Mouse (Mus musculus) layer of hippocampus, postnatal 25 days (tissue): ENCODE results near the gene Lmntd1. TPM values are rescaled to one million over a fixed set of nuclear protein-coding genes. Genes with fewer than 3 reads are reported as not detected.

Experiments
- DNase-seq, 2 experiments: peaks; one replicate each; pipeline ENCODE4 v3.0.0; 2022; ENCODE audit warnings: mixed read lengths in 2 of 2, low spot score in 1 of 2; ENCODE audit errors: extremely low spot score in 1 of 2
- total RNA-seq, 2 experiments: library from RNA; stranded (reverse); gene quantifications; 2 replicates each; pipeline ENCODE4 v1.2.3; 2021

The Lmntd1 gene
- total RNA-seq, 2 experiments from 2014 or later: 0.81 to 1.9 TPM

- DNase-seq: no peak
Measured at GRCm38 (mm10) chr6:145397881-145398280, 216.2 kb downstream of the Lmntd1 start.

- DNase-seq: no peak
Measured at GRCm38 (mm10) chr6:145396534-145396933, 217.6 kb downstream of the Lmntd1 start.

DNA sequence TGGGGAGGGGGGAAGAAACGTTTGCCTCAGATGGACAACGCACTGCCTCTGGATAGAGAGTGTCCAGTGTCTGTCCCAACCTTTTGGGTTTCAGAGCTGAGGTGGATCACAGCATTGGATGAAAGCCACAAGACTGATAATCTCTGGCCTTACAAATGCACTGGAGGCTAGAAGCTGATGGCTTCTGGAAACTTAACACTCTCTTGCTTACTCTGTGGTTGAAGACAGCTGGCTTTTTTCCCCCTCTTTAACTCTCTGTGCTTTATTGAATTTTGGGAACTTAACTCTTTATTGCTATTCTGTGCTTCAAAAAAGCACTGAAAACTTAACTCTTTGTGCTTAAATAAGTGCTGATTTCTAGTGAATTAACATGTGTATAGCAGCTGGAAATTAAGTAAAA lies 223.7 kb downstream of the Lmntd1 start:
- DNase-seq: no peak

- DNase-seq: peak in 1 of 2 experiments; percentile 50
Measured at GRCm38 (mm10) chr6:145389904-145390303, 224.2 kb downstream of the Lmntd1 start.

- peak; percentile 8 to 30 for DNase-seq
Measured at GRCm38 (mm10) chr6:145387378-145387777, 226.7 kb downstream of the Lmntd1 start.

GRCm38 (mm10) chr6:145382586-145383380 lies 231.3 kb downstream of the Lmntd1 start:
- no peak for DNase-seq

- DNase-seq: no peak
Measured at GRCm38 (mm10) chr6:145380961-145381360, 233.2 kb downstream of the Lmntd1 start.

- DNase-seq: no peak
Measured at GRCm38 (mm10) chr6:145379175-145379574, 234.9 kb downstream of the Lmntd1 start.

DNA sequence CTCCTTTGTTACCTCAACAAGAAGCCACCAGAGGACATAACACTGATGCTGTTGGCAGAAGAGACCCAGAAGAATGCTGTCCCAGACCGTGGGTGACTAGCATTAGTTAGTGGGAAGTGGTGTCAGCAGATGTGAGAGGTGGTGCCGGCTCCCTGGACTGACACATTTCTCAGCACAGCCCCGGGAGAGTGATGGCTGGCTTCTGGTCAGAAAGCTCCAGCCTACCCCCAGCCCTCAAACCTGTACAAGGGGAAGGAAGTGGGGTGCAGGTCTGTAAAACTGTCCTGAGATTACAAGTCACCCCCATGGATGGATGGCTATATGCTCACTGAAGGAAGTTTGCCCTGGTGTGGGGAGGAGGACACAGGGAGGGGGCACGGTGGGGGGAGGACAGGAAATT lies 235.4 kb downstream of the Lmntd1 start:
- no peak for DNase-seq

DNA sequence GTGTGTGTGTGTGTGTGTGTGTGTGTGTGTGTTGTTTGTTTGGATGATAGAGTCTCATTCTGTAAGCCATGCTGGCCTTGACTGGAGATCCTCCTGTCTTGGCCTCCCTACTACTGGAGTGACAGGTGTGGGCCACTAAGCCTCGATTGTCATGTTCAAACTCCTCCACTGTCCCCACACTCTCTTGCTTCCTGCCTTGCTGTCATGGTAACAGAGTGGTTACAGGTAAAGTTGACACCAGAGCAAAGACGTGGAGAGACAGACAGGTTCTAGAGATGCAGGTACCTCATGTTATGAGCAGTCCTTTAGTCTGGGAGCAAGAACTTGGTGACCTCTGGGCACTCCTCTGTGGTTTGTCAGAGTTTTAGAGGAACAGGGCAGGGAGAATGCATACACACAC lies 239.7 kb downstream of the Lmntd1 start:
- DNase-seq: no peak

- DNase-seq: peak; percentile 35 to 39
Measured at GRCm38 (mm10) chr6:145373712-145374221, 240.4 kb downstream of the Lmntd1 start.

- DNase-seq: no peak
Measured at GRCm38 (mm10) chr6:145372066-145372465, 242.1 kb downstream of the Lmntd1 start.

- DNase-seq: no peak
Measured at GRCm38 (mm10) chr6:145371586-145371985, 242.5 kb downstream of the Lmntd1 start.

DNA sequence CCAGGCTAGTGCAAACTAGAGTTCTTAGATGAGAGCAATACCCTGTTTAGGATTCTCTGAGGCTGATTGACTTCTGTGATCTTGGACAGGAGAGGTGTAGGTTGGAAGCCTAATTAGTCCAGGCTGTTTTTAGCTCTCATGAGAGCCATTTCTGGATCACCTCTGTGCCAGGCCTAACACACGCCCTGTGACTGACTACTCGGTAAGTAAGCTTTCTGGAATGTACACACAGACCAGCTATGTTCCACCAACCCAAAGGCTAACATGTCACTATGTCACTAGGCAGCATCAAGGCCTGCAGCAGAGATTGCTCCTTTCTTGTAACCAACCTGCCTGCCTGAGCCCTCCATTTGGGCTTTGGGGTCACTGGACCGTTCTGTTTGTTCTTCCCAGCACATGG lies 243.8 kb downstream of the Lmntd1 start:
- no peak for DNase-seq

- DNase-seq: no peak
Measured at GRCm38 (mm10) chr6:145369290-145369689, 244.8 kb downstream of the Lmntd1 start.

DNA sequence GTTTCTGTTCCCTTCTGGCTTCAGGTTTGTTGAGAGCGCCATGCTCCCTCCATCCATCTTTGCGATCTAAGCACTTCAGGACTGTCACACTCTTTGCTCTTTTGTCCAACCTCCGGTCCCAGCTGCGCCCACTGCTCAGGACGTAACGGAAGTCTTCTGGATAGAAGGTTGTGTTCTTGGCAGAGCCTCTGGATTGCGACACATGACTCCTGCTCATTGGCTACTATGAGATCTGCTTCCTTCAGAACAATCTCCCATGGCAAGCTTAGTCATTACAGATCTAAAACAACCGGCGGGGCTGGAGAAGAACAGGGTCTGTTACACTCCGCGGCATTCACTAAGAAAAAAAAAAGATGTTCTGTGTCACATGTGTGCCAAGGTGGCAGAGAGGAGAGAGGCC lies 247.6 kb downstream of the Lmntd1 start:
- no peak for DNase-seq

GRCm38 (mm10) chr6:145363698-145364097 lies 250.4 kb downstream of the Lmntd1 start:
- DNase-seq: no peak

DNA sequence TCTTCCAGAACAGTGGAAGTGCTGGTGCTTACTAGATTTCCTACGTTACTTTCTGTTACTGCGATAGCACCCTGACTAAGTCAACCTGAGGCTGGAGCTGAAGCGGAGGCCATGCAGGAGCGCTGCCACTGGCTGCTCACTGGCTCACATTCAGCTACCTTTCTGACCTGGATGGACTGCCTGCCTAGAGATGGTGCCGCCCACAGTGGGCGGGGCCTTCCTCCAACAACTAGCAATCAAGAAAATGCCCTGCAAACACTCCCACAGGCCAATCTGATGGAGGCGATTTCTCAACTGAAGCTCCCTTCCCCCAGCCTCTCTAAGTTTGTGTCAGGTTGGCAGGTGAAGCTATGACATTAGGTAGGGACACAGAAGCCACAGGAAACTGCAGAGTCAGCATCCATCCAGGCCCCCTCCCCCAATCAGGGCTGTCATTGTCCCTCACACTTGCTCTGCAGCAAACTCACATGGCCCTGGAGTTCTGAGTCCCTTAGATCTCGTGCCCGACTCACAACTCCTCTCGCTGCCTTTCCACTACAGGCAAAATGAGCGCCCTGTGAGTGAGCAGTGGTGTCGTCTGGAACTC lies 252.9 kb downstream of the Lmntd1 start:
- DNase-seq: no peak

- DNase-seq: peak in 1 of 2 experiments; percentile 69
Measured at GRCm38 (mm10) chr6:145359470-145360430, 254.4 kb downstream of the Lmntd1 start.

- DNase-seq: no peak
Measured at GRCm38 (mm10) chr6:145358001-145358400, 256.1 kb downstream of the Lmntd1 start.

DNA sequence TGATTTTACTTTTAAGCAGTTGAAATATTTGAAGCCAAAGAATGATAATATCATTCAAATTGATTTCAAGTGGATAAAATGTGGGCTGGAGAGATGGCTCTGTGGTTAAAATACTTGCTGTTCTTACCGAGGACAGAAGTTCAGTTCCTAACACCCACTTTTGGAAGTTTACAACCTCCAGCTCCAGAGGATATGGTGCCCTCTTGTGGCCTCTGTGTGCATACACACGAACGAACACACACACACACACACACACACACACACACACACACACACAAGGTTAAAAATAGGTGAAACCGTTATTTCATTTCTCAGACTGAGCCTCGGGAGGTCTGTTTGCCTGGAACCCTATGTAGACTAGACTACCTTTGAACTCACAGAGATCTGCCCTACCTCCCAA lies 260.3 kb downstream of the Lmntd1 start:
- no peak for DNase-seq
